Mouse (Mus musculus) left cerebral cortex, postnatal 10 days (tissue): ENCODE results near the gene Gpr63. TPM values are rescaled to one million over a fixed set of nuclear protein-coding genes. Genes with fewer than 3 reads are reported as not detected.
"Not testable (repeated sequence)": the region's sequence is repeated elsewhere in the genome, so short reads cannot be mapped to it uniquely, and the experiment has no call there.

Experiments
- DNase-seq, 2 experiments: peaks; one replicate each; pipeline ENCODE4 v3.0.0; 2021 to 2022; ENCODE audit warnings: low spot score in 2 of 2, mixed read lengths in 1 of 2; ENCODE audit errors: extremely low spot score in 1 of 2
- intact Hi-C: fragments of 180-260 bp; cut with DNase I; formaldehyde crosslinking; loops from one replicate; pipeline ENCODE4 v1.15.1; 2025
- total RNA-seq, 2 experiments: library from RNA; stranded (reverse); gene quantifications; 2 replicates each; pipeline ENCODE4 v1.2.3; 2021

The Gpr63 gene
- 10 to 100 TPM; 27.7 to 29.5 TPM for total RNA-seq

- intact Hi-C loops, result no loop called here
Observed at GRCm38 (mm10) chr4:24966299-24966991, at the start of gene Gpr63. TSS of gene Gpr63 (plus strand) at chr4:24966407.

DNA sequence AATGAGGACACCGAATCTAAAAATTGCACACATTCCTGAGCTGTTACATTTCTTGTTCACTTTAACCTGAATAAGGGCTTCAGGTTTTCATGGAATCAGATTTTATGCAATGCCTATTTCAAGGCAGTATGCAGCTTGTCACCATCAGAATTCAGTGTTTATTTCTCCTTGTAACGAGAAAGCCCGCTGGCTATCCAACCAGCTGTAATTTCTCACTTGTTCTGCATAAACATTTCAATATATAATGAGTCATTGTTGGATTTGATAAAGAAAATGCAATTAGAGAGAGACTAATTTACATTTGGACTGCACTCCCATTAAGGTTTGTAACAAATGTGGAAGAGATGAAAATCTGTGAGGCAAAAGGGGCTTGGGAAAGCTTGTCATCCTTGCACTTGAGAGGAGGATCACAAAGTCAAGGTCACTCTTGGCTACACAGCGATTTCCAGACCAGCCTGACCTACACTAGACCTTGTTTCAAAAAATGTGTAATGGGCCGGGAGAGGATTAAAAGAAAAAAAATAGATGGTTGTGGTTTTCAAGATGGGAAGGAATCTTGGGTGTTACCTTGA is 46.1 kb upstream of the Gpr63 start:
- DNase-seq, result no peak
- intact Hi-C loops, result no loop called here

More at GRCm38 (mm10) chr4:24966299-24966991, at the start of gene Gpr63:
- DNase-seq, result peak; percentile 53 to 84

DNA sequence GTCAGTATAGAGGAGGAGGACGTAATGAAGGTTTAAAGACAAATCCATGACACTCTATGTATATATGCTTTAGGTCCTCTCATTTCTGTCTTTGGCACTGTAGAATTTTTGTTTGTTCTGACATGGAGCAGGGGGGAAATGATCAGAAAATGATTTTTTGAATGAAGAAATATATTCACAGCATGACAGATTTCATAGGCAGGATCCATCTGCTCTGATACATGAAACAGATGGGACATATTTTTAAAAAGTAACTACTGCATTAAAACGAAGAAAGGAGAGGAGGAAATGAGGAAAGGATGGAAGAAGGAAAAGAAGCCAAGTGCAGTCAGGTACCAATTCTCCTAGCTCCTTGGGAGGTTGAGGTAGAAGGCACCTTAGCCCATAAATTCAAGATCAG is 41.5 kb upstream of the Gpr63 start:
- intact Hi-C loops, result no loop called here
- DNase-seq, result no peak

DNA sequence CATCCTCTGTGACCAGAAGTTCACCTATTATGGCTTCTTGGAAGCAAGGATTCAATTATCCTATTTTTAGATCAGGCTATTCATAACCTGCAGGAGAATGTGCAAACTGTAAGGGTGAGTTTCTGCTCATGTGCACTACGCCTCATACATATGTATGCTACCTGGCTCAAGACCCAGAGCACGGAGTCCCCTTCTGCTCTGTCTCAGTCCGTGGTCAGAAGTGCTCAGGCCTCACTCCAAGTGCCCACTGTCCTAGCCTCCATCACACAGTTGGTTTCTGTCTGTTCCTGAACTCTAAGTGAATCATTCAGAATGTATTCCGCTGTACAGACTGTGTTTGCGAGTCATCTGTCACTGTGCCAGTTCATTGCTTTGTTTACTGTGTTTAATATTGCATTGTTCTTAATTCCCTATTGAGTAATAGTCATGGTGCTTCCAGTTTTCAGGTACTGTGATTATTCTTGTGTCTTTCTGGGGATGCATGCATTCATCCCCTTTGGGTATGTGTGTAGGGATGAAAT is 37.9 kb upstream of the Gpr63 start:
- no peak for DNase-seq
- intact Hi-C loops, result no loop called here

- intact Hi-C loops, result no loop called here
Observed at GRCm38 (mm10) chr4:24928926-24929325, 37.3 kb upstream of the Gpr63 start.

GRCm38 (mm10) chr4:24942728-24943424 is 23.3 kb upstream of the Gpr63 start:
- DNase-seq, result peak in 1 of 2 experiments; percentile 24
- intact Hi-C loops, result no loop called here

More at GRCm38 (mm10) chr4:24928926-24929325, 37.3 kb upstream of the Gpr63 start:
- DNase-seq, result no peak

DNA sequence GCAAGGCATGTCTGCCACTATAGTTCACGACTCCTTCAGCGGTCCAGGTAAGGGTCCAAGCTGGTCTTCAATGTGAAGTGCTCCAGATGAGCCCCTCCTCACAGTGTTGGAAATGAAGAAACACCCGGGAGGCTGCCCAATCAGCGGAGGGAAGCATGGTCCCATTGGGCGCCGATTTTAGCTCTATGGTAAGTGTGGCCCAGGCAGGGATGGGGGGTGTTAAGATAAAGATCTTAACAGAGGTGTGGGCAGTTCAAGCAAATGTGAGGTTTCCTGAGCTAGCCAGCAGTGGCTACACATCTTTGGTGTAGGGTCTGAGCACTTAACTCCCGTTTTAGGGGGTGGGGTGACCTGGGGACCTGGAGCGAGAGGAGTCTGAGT is 299 bp upstream of the Gpr63 start:
- intact Hi-C loops, result no loop called here
- peak in 1 of 2 experiments; percentile 22 for DNase-seq

GRCm38 (mm10) chr4:24967251-24967650 is 1.0 kb downstream of the Gpr63 start:
- no peak for DNase-seq
- intact Hi-C loops, result no loop called here

GRCm38 (mm10) chr4:24978589-24978988 is 12.4 kb downstream of the Gpr63 start:
- intact Hi-C loops, result no loop called here
- DNase-seq, result no peak

DNA sequence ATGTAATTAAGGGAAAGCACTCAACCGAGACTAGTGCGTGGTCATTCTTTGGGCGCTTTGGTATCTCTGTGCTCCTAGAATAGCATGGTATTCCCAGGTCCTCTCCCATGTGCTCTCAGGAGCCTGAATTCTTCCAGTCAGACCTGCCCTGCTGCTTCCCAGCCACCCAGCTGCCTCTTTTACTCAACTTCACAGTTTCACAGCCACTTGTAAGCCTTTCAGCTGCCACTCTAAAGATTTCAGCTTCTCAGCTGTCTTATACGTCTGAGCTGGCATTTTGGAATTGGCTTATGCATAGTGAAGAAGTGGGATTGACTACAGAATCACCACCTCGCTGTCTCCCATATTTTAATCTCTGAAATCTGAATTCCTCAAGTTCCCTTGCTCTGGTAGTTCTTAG is 19.4 kb downstream of the Gpr63 start:
- no peak for DNase-seq
- intact Hi-C loops, result no loop called here

DNA sequence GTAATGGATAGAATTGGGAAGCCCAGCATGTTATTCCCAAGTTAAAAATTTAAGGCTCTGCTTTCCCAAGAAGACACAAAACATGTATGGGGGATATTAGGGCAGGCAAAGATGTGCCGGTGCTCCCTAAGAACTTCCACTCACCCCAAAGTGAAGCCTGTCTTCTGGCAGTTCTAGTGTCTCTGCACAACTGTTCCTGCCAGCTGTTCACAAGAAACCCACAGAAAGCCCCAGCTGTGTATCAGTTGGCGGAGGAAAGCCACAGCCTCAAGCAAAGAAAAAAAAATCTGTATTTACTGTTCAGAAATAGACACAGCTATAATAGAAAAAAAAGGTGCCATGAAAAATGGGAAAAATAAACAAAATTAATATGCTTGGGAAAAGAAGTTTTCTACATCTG is 25.3 kb downstream of the Gpr63 start:
- intact Hi-C loops, result no loop called here

DNA sequence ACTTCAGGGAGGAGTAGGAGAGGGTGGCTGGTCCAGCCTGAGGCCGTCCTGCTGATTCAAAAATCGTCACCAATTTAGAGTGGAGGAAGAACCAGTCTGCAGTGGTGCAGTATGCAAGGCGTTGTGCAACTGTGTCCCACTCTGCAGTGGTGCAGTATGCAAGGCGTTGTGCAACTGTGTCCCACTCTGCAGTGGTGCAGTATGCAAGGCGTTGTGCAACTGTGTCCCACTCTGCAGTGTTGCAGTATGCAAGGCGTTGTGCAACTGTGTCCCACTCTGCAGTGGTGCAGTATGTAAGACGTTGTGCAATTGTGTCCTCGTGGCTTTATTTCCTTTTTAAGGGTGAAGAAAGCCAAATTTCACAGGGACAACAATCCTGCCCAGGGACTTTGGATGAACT is 43.1 kb downstream of the Gpr63 start:
- intact Hi-C loops, result not testable (repeated sequence)

More for the DNA sequence above, 25.3 kb downstream of the Gpr63 start:
- no peak for DNase-seq

GRCm38 (mm10) chr4:25011780-25012179 is 45.6 kb downstream of the Gpr63 start:
- intact Hi-C loops, result no loop called here
- DNase-seq, result no peak

More for the DNA sequence above, 43.1 kb downstream of the Gpr63 start:
- DNase-seq, result not testable (repeated sequence)

- no peak for DNase-seq
- intact Hi-C loops, result no loop called here
Observed at GRCm38 (mm10) chr4:25012726-25013125, 46.5 kb downstream of the Gpr63 start.

DNA sequence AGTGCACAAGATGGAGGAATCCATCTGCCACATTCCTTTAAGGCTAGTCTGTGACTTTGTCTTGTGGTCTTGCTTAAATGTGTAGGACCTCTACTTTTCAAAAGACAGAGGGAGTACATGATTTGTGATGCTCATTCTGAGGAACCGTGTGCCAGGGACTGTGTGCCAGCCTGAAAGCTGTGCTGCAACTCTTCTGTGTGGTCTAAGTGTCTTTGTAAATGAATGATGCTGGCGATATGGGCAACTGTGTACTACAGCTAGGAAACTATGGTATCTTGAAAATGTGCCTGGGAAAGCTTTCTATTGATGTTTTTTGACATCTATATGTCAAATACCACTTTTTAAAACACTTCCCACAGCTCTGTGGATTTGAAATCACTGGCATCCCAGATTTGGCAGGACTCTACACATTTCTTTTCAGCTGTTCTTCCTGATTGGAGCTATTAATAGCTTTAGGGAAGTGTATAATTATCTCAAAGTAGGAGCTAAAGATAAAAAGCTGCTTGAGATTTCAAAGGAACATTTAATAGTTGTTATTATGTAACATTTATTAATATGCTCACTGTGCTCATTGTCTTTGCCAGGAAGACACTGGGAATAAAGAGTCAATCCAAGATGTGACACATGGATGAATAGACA is 48.9 kb downstream of the Gpr63 start:
- intact Hi-C loops, result no loop called here
- peak in 1 of 2 experiments; percentile 10 for DNase-seq

DNA sequence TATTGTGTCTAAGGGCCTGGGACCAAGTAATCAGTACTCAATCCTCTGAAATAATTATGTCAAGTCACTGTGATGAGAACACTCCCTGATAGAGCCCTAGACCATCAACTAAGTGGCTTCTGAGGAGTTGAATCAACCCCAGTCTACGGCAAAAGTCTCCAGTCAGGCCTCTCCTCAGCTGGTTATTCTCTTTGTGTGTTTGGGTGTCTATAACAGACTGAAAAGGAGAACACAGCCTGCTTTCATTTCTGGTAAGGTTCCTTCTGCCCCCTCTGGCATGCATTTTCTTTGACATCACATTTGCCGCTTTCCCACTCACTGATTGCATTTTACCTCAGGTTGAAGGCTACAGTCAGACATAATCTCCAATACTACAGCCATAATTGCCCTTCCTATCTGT is 62.0 kb downstream of the Gpr63 start:
- intact Hi-C loops, result no loop called here
- DNase-seq, result no peak

DNA sequence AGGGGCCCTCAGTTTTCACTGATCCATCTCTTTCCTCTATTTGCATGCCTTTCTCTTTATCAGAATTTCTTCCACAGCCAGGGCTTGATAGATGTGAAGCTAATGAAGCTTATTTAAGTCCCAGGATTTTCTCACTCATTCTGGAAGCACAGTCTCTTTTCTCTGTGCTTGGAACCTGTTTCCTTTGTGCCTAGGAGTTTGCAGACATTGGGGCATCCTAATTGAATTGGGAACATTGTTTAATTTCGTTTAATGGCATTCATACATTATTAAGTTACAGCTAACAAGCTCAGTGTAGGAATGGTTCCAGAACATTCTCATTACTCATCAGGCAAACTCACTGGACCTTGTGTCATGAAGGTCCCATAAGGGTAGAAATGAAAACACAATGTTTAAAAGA is 62.5 kb downstream of the Gpr63 start:
- intact Hi-C loops, result no loop called here
- DNase-seq, result no peak

GRCm38 (mm10) chr4:25029875-25030274 is 63.7 kb downstream of the Gpr63 start:
- no peak for DNase-seq
- intact Hi-C loops, result no loop called here

- intact Hi-C loops, result no loop called here
- DNase-seq, result peak in 1 of 2 experiments; percentile 24
Observed at GRCm38 (mm10) chr4:25035158-25035791, 69.1 kb downstream of the Gpr63 start.
